Mouse (Mus musculus): ENCODE results near the gene Hyls1. TPM values are rescaled to one million over a fixed set of nuclear protein-coding genes. Genes with fewer than 3 reads are reported as not detected.

Gene Hyls1
- polyA plus RNA-seq, 1 experiment, result 5.1 TPM

DNA sequence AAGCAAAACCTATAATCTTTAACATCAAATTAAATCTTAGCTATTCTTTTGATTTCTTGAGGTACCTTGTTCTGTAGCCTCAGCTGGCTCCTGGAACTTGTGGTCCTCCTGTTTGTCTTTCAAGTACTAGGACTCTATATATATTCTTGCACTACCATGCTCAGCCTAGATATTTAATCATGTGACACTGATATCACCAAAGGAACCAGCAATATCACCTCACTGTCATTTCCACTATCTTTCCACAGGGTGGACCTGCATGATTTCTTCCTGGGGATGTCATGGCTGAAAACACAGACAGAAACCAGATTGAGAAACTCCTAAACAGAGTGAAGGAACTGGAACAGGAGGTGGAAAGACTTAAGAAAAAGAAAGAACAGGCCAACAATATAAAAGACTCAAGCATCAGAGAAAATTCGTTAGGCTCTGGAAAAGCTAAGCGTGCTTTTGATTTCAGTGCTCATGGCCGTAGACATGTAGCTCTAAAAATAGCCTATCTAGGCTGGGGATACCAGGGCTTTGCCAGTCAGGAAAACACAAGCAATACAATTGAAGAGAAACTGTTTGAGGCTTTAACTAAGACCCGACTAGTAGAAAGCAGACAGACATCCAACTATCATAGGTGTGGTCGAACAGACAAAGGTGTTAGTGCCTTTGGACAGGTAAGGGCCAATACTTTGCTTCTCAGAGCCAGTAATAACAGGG lies 5.5 kb downstream of the Hyls1 start:
- H3K36me3 ChIP-seq (ENCODE audit: control insufficient read depth, insufficient read depth), result peaks cover 64% of the 10 kb centered on the region
- no peak overlapping the region for H3ac ChIP-seq (ENCODE audit: control insufficient read depth, insufficient read length)
- no peaks in the 10 kb centered on the region for H3K27me3 ChIP-seq (ENCODE audit: control insufficient read depth, insufficient read depth, insufficient read length)
- no peak overlapping the region for H3K4me3 ChIP-seq
- TF ChIP-seq MAX (IDR thresholded peaks at IDR 0.05; ENCODE audit: low read depth) (no peak), CEBPB (IDR thresholded peaks at IDR 0.05; ENCODE audit: insufficient read depth, poor library complexity, severe bottlenecking) (no peak), E2F4 (IDR thresholded peaks at IDR 0.05; ENCODE audit: insufficient read depth) (no peak), POLR2A (IDR thresholded peaks at IDR 0.05; ENCODE audit: insufficient read length, low read depth) (no peak), TCF12 (IDR thresholded peaks at IDR 0.05; ENCODE audit: insufficient read depth, poor library complexity, severe bottlenecking) (no peak), TCF3 (IDR thresholded peaks at IDR 0.05; ENCODE audit: insufficient read length, low read depth) (no peak), SRF (IDR thresholded peaks at IDR 0.05; ENCODE audit: control insufficient read depth, insufficient read length, low read depth) (no peak), MYOD1 (IDR thresholded peaks at IDR 0.05; ENCODE audit: control insufficient read depth in 1 of 3, insufficient read length in 2 of 3, low read depth in 2 of 3) (no peak)
- H3K4me2 ChIP-seq (ENCODE audit: low read depth), result no peak overlapping the region
- H3K79me2 ChIP-seq (ENCODE audit: control insufficient read depth, insufficient read depth), result peaks cover 94% of the 10 kb centered on the region

GRCm38 (mm10) chr9:35561583-35561982 lies 8.6 kb downstream of the Hyls1 start:
- Histone ChIP-seq H3K27me3 (ENCODE audit: control insufficient read depth, insufficient read depth, insufficient read length) (peaks cover 15% of the 10 kb centered on the region), H3K4me3 (no peak overlapping the region), H3K4me2 (ENCODE audit: low read depth) (no peak overlapping the region), H3ac (ENCODE audit: control insufficient read depth, insufficient read length) (no peak overlapping the region), H3K79me2 (ENCODE audit: control insufficient read depth, insufficient read depth) (peaks cover 66% of the 10 kb centered on the region), H3K36me3 (ENCODE audit: control insufficient read depth, insufficient read depth) (peaks cover 50% of the 10 kb centered on the region)
- TF ChIP-seq POLR2AphosphoS2 (IDR thresholded peaks at IDR 0.05; ENCODE audit: insufficient read length, low read depth), result no peak
- TF ChIP-seq REST (IDR thresholded peaks at IDR 0.05; ENCODE audit: insufficient read depth, insufficient read length), result no peak
- no peak for TF ChIP-seq E2F4 (IDR thresholded peaks at IDR 0.05; ENCODE audit: insufficient read depth)
- TF ChIP-seq MYOD1 (IDR thresholded peaks at IDR 0.05; ENCODE audit: control insufficient read depth in 1 of 3, insufficient read length in 2 of 3, low read depth in 2 of 3), result no peak
- no peak for TF ChIP-seq MYOG (IDR thresholded peaks at IDR 0.05; ENCODE audit: control insufficient read depth in 1 of 3, insufficient read depth in 1 of 3, insufficient read length in 2 of 3, low read depth in 2 of 3)
- no peak for TF ChIP-seq TCF12 (IDR thresholded peaks at IDR 0.05; ENCODE audit: insufficient read depth, poor library complexity, severe bottlenecking)
- TF ChIP-seq CEBPB (IDR thresholded peaks at IDR 0.05; ENCODE audit: insufficient read depth, poor library complexity, severe bottlenecking), result no peak
- no peak for TF ChIP-seq USF1 (IDR thresholded peaks at IDR 0.05; ENCODE audit: low read depth)
- TF ChIP-seq SRF (IDR thresholded peaks at IDR 0.05; ENCODE audit: control insufficient read depth, insufficient read length, low read depth), result no peak
- no peak for TF ChIP-seq MAX (IDR thresholded peaks at IDR 0.05; ENCODE audit: low read depth)
- TF ChIP-seq TCF3 (IDR thresholded peaks at IDR 0.05; ENCODE audit: insufficient read length, low read depth), result no peak
- TF ChIP-seq POLR2A (IDR thresholded peaks at IDR 0.05; ENCODE audit: insufficient read length, low read depth), result no peak

DNA sequence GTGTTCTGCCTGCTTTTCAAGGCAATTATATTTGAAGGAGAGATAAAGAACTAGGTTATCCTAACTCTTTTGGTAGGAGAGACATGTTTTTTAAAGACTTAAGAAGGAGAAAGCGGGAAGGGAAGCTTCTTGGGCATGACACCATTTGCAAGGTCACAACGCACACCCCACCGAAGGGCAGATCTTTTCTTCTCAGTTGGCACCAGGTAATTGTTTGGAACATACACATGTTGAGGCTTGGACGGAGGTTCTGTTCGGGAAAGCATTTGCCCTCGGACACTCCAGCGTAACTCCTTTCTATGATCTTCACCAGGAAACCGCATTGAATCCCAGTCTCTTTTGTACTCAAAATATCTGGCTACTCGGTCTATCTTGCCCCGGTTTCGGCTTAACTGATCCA lies 9.1 kb downstream of the Hyls1 start:
- peaks cover 44% of the 10 kb centered on the region for H3K36me3 ChIP-seq (ENCODE audit: control insufficient read depth, insufficient read depth)
- no peak overlapping the region for H3K4me2 ChIP-seq (ENCODE audit: low read depth)

DNA sequence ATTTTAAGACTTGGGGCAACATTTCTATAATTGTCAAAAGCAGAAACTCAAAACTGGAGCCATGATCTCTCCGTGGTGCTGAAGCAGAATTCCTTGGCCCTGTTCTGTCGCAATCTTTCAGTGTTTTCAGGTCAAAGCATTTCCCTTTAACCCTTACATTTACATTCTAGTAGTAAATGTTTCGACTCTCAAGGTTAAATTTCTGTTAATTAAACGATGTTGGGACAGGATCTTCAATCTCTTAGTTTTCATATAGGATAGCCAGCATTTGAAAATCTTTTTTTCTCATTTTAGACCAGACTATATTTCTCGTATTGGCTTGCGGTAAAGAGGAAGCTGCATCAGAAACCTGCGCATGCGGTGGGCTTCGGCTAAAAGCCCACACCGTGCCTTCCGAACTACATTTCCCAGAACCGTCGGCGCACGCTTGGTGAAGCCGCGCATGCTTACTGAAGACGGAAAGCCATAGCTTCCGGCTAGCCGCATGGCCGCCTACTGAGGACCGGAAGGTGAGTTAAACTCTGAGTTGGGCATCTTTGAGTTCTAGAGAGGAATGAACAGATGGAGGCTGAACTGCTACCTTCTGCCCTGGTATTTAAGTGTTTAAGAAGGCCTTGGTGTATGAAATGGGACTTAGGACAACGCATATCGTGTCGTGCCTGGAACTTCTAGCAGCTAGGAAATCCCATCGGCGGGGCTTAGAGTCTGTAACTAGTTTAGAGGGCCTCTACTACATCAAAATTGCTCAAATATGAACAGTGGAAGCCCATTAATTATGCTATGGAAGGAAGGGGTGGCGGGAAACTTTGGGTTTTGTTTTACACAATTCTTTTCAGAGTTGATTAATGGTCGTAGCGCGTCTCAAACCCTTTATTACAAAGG lies 10.9 kb downstream of the Hyls1 start:
- H3ac ChIP-seq (ENCODE audit: control insufficient read depth, insufficient read length), result no peak overlapping the region
- H3K4me2 ChIP-seq (ENCODE audit: low read depth), result peak overlapping the region; percentile 97
- H3K79me2 ChIP-seq (ENCODE audit: control insufficient read depth, insufficient read depth), result peaks cover 48% of the 10 kb centered on the region
- peak overlapping the region; percentile 42 for H3K4me3 ChIP-seq
- H3K36me3 ChIP-seq (ENCODE audit: control insufficient read depth, insufficient read depth), result peaks cover 28% of the 10 kb centered on the region
- TF ChIP-seq POLR2AphosphoS2 (IDR thresholded peaks at IDR 0.05; ENCODE audit: insufficient read length, low read depth) (no peak), CEBPB (IDR thresholded peaks at IDR 0.05; ENCODE audit: insufficient read depth, poor library complexity, severe bottlenecking) (0 out of 2 replicates have a peak, but pooled peaks have one; percentile 18), MYOD1 (IDR thresholded peaks at IDR 0.05; ENCODE audit: control insufficient read depth in 1 of 3, insufficient read length in 2 of 3, low read depth in 2 of 3) (no peak), TCF3 (IDR thresholded peaks at IDR 0.05; ENCODE audit: insufficient read length, low read depth) (no peak), SRF (IDR thresholded peaks at IDR 0.05; ENCODE audit: control insufficient read depth, insufficient read length, low read depth) (no peak), E2F4 (IDR thresholded peaks at IDR 0.05; ENCODE audit: insufficient read depth) (no peak), POLR2A (IDR thresholded peaks at IDR 0.05; ENCODE audit: insufficient read length, low read depth) (peak; percentile 61), REST (IDR thresholded peaks at IDR 0.05; ENCODE audit: insufficient read depth, insufficient read length) (peak; percentile 62), TCF12 (IDR thresholded peaks at IDR 0.05; ENCODE audit: insufficient read depth, poor library complexity, severe bottlenecking) (no peak), MAX (IDR thresholded peaks at IDR 0.05; ENCODE audit: low read depth) (no peak)
- H3K27me3 ChIP-seq (ENCODE audit: control insufficient read depth, insufficient read depth, insufficient read length), result peaks cover 23% of the 10 kb centered on the region

More for the DNA sequence above, 9.1 kb downstream of the Hyls1 start:
- no peak overlapping the region for H3ac ChIP-seq (ENCODE audit: control insufficient read depth, insufficient read length)
- TF ChIP-seq E2F4 (IDR thresholded peaks at IDR 0.05; ENCODE audit: insufficient read depth), result no peak
- H3K27me3 ChIP-seq (ENCODE audit: control insufficient read depth, insufficient read depth, insufficient read length), result peaks cover 16% of the 10 kb centered on the region
- H3K79me2 ChIP-seq (ENCODE audit: control insufficient read depth, insufficient read depth), result peaks cover 66% of the 10 kb centered on the region
- no peak overlapping the region for H3K4me3 ChIP-seq
